Mouse (Mus musculus) midbrain, embryonic 16.5 days (tissue): ENCODE data around the gene Snx27. TPM values are rescaled to one million over a fixed set of nuclear protein-coding genes. Genes with fewer than 3 reads are reported as not detected.

Experiments used
- ATAC-seq: fragments of 200-750 bp; cut with Nextera tagmentation; 2 replicates; pipeline ENCODE4 v1.8.0; 2017; ENCODE audit warnings: moderate TSS enrichment
- H3K27ac ChIP-seq: fragments of 300-500 bp; sonication (generic); 2 replicates; pipeline ENCODE4 v1.5.1; 2014; ENCODE audit warnings: mild to moderate bottlenecking, low read length, mixed read lengths
- H3K27me3 ChIP-seq: fragments of 300-500 bp; sonication (generic); 2 replicates; pipeline ENCODE4 v1.6.1; 2014; ENCODE audit warnings: low read depth, low read length, mixed read lengths; ENCODE audit not compliant: control insufficient read depth, insufficient read depth
- H3K36me3 ChIP-seq: fragments of 300-500 bp; sonication (generic); 2 replicates; pipeline ENCODE4 v1.6.1; 2014; ENCODE audit warnings: mild to moderate bottlenecking, low read length, moderate library complexity, mixed read lengths; ENCODE audit not compliant: control insufficient read depth, insufficient read depth
- H3K4me1 ChIP-seq: fragments of 300-500 bp; sonication (generic); 2 replicates; pipeline ENCODE4 v1.6.1; 2014; ENCODE audit warnings: mild to moderate bottlenecking, low read length, mixed read lengths; ENCODE audit not compliant: control insufficient read depth, insufficient read depth
- H3K4me2 ChIP-seq: fragments of 300-500 bp; sonication (generic); 2 replicates; pipeline ENCODE4 v1.6.1; 2014; ENCODE audit warnings: mild to moderate bottlenecking, low read length, mixed read lengths
- H3K4me3 ChIP-seq: fragments of 300-500 bp; sonication (generic); 2 replicates; pipeline ENCODE4 v1.5.1; 2014; ENCODE audit warnings: low read depth, mild to moderate bottlenecking, low read length, moderate library complexity, mixed read lengths
- H3K9ac ChIP-seq: fragments of 300-500 bp; sonication (generic); 2 replicates; pipeline ENCODE4 v1.6.1; 2014; ENCODE audit warnings: low read depth, low read length, mixed read lengths
- H3K9me3 ChIP-seq: fragments of 300-500 bp; sonication (generic); replicated peaks from 2 replicates; pipeline ENCODE4 v1.6.1; 2014; ENCODE audit warnings: mild to moderate bottlenecking, low read length, mixed read lengths; ENCODE audit not compliant: control insufficient read depth, poor library complexity, severe bottlenecking
- WGBS: fragments of 180-500 bp; shearing (Covaris S2); extraction: QIAGEN DNeasy Blood & Tissue Kit; methylation state at CpG from one replicate; pipeline ENCODE4 v1.1.7; 2014; 5-methylcytosine and 5-hydroxymethylcytosine counted together
- polyA plus RNA-seq: library from polyadenylated mRNA; unstranded; fragments of >200 nt; fragmentation: Nextera tagmentation; extraction: Ambion mirVana; gene quantifications from 2 replicates; pipeline ENCODE4 v1.2.1, GENCODE M21; 2015

The Snx27 gene
- polyA plus RNA-seq, 1 experiment from 2014 or later = 91.3 TPM

DNA sequence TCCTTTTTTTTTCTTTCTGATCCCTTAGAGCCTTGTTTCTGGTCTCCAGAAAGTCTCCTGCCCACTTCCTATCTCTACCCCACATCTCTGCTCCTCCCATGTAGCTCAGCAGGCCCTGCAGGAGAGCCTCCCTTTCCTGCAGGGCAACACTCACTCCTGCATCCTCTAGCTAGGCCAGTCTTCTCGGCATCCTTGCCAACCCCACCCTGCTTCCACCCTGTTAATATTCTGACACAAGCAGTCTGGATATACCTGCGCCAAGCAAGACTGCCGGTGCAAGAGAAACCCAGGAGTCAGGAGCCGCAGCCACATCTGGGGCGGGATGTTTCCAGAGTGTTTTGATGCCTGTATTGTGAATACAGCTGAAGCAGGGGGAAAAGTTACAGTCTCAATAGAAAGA, 29.3 kb upstream of the Snx27 start:
- H3K27me3 ChIP-seq = no peaks in the 10 kb centered on the region
- no peaks in the 10 kb centered on the region for H3K4me1 ChIP-seq
- no peak for ATAC-seq
- no peaks in the 10 kb centered on the region for H3K9me3 ChIP-seq
- H3K9ac ChIP-seq = no peak overlapping the region
- WGBS = 79% methylated on average over 5 of the region's 5 CpGs
- H3K4me3 ChIP-seq = no peak overlapping the region
- H3K36me3 ChIP-seq = no peaks in the 10 kb centered on the region
- no peak overlapping the region for H3K27ac ChIP-seq
- H3K4me2 ChIP-seq = no peak overlapping the region

DNA sequence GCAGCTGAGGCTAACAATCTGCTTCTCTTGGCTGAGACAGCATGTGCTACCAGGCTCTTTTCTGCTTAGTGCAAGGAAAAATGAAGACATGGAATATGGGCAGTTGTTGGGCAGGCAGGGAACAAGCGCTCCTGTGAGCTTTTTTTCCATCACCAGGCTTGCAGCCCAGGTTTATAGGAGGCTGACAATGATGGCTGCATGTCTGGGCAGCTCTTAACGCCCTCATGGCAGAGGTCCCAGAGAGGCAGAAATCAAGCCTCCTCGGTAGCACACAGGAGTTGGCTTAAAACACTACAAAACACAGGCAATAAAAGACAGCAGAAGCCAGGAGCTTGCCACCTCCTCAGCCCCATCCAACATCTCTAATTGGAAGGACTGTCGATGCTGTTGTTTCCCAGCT, 28.8 kb upstream of the Snx27 start:
- Histone ChIP-seq H3K27me3 (no peaks in the 10 kb centered on the region), H3K4me3 (no peak overlapping the region), H3K27ac (no peak overlapping the region; the same call in 1 of the 2 replicates), H3K4me1 (no peaks in the 10 kb centered on the region), H3K9me3 (no peaks in the 10 kb centered on the region), H3K9ac (no peak overlapping the region), H3K4me2 (no peak overlapping the region), H3K36me3 (no peaks in the 10 kb centered on the region)
- WGBS = 68% methylated on average over 4 of the region's 4 CpGs
- no peak for ATAC-seq

DNA sequence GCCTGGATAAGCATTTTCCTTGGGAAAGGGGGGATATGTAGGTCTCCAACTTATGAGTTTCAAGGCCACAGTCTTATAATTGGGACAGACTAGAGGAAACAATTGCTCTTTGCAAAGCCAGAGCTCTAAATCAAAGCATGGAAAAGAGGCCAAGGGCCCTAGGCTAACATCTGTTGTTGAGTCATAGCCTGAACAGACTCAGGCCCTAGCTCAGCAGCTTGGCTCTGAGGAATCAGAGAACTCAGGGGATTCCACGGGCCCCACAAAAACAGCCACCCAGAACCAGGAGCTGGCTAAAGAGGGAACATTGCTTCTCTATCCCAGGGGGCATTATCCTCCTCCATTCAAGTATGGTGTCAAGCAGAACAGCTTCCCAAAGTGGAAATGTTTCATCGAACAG, 28.1 kb upstream of the Snx27 start:
- ATAC-seq = no peak

DNA sequence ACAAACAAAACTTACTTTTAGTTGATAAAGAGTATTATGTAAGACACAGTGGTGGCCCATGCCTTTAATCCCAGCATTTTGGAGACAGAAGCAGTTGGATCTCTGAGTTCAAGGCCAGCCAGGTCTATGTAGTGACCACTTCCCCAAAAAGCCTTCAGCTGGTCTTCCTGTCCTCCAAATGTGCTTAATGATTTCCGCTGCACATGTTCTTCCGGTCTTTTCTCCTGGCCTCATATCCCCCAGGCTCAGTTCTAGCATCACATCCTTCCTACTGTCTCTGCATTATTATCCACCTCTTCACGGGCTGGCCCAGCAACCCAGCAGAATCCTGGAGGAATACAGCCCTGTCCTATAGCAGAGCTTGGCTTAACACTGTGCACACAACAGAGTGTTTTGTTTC, 27.1 kb upstream of the Snx27 start:
- Histone ChIP-seq H3K27me3 (no peaks in the 10 kb centered on the region), H3K36me3 (no peaks in the 10 kb centered on the region), H3K27ac (no peak overlapping the region), H3K4me1 (no peaks in the 10 kb centered on the region), H3K4me3 (no peak overlapping the region), H3K4me2 (no peak overlapping the region), H3K9me3 (no peaks in the 10 kb centered on the region), H3K9ac (no peak overlapping the region)
- WGBS = 98% methylated on average over 3 of the region's 3 CpGs
- ATAC-seq = no peak

More for the DNA sequence above, 28.1 kb upstream of the Snx27 start:
- H3K27me3 ChIP-seq = no peaks in the 10 kb centered on the region
- no peaks in the 10 kb centered on the region for H3K9me3 ChIP-seq
- no peak overlapping the region for H3K4me3 ChIP-seq
- no peak overlapping the region for H3K4me2 ChIP-seq
- no peaks in the 10 kb centered on the region for H3K4me1 ChIP-seq
- no peak overlapping the region for H3K9ac ChIP-seq
- H3K27ac ChIP-seq = no peak overlapping the region
- WGBS = 80% methylated on average over 2 of the region's 2 CpGs
- H3K36me3 ChIP-seq = no peaks in the 10 kb centered on the region

DNA sequence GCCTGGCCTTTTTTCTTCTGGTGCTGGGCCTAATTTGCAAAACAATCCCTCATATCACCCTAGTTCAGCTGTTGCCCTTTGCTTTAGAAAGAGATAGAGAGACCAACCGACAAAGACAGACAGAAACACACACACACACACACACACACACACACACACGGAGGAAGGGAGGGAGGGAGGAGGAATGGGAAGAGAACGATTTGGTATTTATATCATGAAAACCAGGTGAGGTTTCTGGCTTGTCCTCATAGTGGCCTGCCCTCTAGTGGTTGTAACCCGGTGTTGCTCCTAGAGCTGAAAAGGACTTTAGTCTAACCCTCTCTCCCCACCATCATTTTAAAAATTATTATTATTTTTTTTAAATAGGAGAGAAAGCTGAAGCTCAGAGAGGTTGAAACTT, 19.4 kb upstream of the Snx27 start:
- 0% methylated on average over 4 of the region's 4 CpGs for WGBS
- ATAC-seq = peak; percentile 54
- Histone ChIP-seq H3K4me3 (no peak overlapping the region), H3K36me3 (no peaks in the 10 kb centered on the region), H3K27ac (no peak overlapping the region), H3K4me2 (no peak overlapping the region), H3K9me3 (no peaks in the 10 kb centered on the region), H3K4me1 (no peaks in the 10 kb centered on the region), H3K27me3 (no peaks in the 10 kb centered on the region), H3K9ac (no peak overlapping the region)

DNA sequence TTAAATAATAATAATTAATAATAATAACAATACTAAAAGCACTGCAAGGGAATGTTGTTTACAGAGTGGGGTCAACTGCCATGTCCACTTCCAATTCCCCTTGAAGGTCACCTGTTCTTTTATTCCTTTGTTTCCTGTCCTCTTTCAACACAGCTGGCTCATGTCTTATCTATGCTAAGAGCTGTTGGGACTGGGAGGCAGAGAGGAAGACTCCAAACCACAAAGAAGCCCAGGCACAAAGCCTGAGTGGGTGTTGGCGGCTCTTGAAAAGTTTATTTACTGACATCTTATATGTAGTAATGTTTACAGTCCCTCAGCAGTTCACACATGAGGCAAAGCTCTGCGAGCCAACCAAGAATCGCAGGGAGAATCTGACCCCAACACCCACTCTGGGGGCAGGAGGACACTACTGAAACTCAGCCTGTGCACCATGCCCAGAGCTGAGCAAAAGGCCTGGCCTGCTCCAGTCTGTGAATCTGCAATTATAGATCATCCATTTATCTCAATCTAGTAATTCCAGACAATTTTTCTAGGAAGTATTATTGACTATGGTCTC, 14.8 kb upstream of the Snx27 start:
- ATAC-seq = no peak
- 85% methylated on average over 3 of the region's 3 CpGs for WGBS

DNA sequence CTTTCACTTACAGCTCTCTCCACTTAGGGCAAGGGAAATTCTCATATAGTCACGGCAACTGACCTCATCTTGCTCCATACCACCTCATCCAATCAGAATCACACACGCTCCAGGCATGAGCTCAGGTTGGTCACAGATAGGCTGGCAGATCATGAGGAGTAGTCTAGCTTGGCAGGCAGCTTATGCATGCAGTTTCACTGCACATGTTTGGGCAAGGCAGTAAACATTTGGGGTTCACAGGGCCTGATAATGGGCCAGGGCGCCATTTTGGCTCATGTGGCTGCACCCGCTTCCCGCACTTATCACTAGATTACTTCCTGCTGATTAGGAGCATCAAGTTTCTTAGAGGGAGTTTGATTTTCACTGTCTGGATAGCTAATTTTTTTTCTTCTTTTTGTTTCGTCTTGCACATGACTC, 13.4 kb upstream of the Snx27 start:
- no peak for ATAC-seq
- no peak overlapping the region for H3K4me2 ChIP-seq
- WGBS = 92% methylated on average over 6 of the region's 6 CpGs

More for the DNA sequence above, 14.8 kb upstream of the Snx27 start:
- Histone ChIP-seq H3K4me1 (no peaks in the 10 kb centered on the region), H3K36me3 (no peaks in the 10 kb centered on the region), H3K27me3 (no peaks in the 10 kb centered on the region), H3K9ac (no peak overlapping the region), H3K4me2 (no peak overlapping the region), H3K27ac (no peak overlapping the region), H3K9me3 (no peaks in the 10 kb centered on the region), H3K4me3 (no peak overlapping the region)

DNA sequence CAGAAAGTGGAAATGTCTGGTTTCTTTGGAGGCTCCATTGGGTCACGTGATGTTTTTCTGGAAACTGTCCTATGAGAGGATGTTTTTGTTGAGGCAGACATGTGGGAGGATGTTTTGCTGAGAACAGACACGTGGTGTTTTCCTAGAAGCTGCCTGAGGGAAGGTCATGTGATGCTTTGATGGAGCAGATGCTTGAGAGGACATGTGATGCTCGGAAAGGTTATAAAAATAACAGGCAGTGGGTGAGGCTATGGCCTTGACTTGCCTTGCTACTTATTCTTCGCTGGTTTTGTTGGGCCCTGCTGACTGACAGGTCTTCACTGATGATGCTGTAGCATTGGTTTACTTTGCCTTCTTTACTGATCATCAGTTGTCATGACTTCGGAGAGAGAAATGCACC, 8.6 kb upstream of the Snx27 start:
- 88% methylated on average over 5 of the region's 5 CpGs for WGBS
- Histone ChIP-seq H3K27me3 (no peaks in the 10 kb centered on the region), H3K4me2 (no peak overlapping the region), H3K27ac (no peak overlapping the region), H3K9ac (no peak overlapping the region), H3K9me3 (no peaks in the 10 kb centered on the region), H3K36me3 (no peaks in the 10 kb centered on the region), H3K4me1 (no peaks in the 10 kb centered on the region), H3K4me3 (no peak overlapping the region)
- ATAC-seq = no peak

More for the DNA sequence above, 13.4 kb upstream of the Snx27 start:
- Histone ChIP-seq H3K4me1 (no peaks in the 10 kb centered on the region), H3K27me3 (no peaks in the 10 kb centered on the region), H3K27ac (no peak overlapping the region), H3K9me3 (no peaks in the 10 kb centered on the region), H3K4me3 (no peak overlapping the region), H3K9ac (no peak overlapping the region), H3K36me3 (no peaks in the 10 kb centered on the region)

DNA sequence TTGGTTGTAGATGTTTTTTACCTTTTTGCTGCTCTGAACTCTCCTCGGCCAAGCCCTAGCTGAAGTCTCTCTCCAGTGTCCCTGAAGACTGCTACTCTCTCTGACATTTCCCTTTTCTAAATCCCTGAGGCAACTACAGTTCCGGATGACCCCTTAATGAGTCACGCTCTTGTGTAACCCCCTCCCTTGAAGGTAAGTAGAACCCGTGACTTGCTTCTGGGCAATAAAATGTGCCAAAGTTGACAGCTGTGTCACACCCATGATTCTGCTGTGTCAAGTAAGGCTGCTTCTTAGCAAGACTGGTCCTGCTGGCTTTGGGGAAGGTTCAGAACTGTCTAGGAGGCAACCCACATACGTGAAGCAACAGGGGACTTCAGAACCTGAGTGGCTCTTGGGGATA, 5.4 kb upstream of the Snx27 start:
- Histone ChIP-seq H3K9me3 (no peaks in the 10 kb centered on the region), H3K9ac (no peak overlapping the region), H3K4me3 (no peak overlapping the region), H3K4me1 (no peaks in the 10 kb centered on the region), H3K27me3 (no peaks in the 10 kb centered on the region), H3K27ac (no peak overlapping the region), H3K36me3 (no peaks in the 10 kb centered on the region), H3K4me2 (no peak overlapping the region)
- ATAC-seq = no peak
- WGBS = 93% methylated on average over 5 of the region's 5 CpGs
